Mouse (Mus musculus) gastrocnemius, postnatal 36 days (tissue): Measurements from ENCODE around the gene Gm49380. TPM values are rescaled to one million over a fixed set of nuclear protein-coding genes. Genes with fewer than 3 reads are reported as not detected.

Experiments
- DNase-seq, 2 experiments: peaks; one replicate each; pipeline ENCODE4 v3.0.0; 2022
- intact Hi-C: fragments of 180-260 bp; cut with DNase I; formaldehyde crosslinking; loops from one replicate; pipeline ENCODE4 v1.15.1; 2025
- total RNA-seq, 2 experiments: library from RNA; stranded (reverse); gene quantifications; 2 replicates each; pipeline ENCODE4 v1.2.3; 2021

Gene Gm49380
- total RNA-seq, 2 experiments from 2014 or later = 0.57 to 1.3 TPM

- intact Hi-C loops = loop anchor here (1.0 kb wide), 1 partner anchor 23 kb away; no protein-coding TSS in a partner anchor
- DNase-seq = no peak
Observed at GRCm38 (mm10) chr9:44031946-44032345, 81.4 kb downstream of the Gm49380 start.

DNA sequence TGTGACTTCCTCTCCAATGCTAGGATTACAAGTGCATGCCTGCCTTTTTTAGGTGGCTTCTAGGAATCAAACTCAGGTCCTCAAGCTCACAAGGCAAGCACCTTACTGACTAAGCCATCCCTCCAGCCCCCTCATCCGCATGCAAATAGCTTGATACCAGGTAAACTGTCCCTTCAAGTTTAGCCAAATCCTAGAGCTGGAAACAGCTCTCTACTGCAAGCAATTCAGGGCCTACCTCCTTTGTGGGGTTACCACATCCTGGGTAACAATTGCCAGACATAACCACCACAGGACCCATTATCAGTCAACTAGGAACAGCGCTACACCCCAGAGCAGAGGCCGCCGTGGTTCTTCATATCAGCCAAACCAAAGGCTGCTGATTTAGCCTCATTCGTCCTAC lies 82.2 kb downstream of the Gm49380 start:
- DNase-seq = no peak
- intact Hi-C loops = no loop called here

DNA sequence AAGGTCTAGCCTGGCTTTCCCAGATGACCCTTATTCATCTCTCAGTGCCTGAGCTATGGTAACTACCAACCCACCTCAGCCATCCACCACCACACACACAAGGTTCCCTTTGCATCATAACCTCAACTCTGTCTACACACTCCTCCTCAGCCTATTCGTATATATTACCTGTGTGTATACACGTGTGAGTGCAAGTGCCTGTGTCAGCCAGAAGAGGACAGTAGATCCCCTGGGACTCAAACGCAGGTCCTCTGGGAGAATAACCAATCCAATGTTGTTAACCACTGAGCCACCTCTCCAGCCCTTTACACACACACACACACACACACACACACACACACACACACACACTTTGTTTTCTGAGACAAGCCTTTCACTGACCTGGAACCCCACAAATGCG lies 82.7 kb downstream of the Gm49380 start:
- intact Hi-C loops = no loop called here
- DNase-seq = no peak

GRCm38 (mm10) chr9:44029580-44030236 lies 83.6 kb downstream of the Gm49380 start:
- intact Hi-C loops = no loop called here
- DNase-seq = no peak

DNA sequence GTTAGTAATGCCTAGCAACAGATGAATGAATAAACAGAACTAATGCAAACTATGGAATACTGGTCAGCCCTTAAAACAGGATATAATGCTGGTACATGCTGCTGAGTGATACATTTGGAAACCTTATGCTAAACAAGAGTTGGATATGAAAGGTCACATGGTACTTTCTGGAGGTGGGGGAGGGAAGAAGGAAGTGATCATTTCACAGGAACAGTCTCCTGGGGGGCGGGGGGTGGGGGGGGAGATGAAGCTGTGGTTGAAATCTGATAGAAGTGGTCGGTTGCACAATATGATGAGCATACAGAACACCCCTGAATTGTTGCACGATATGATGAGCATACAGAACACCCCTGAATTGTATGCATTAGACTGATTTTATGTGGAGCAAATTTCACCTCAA lies 89.2 kb downstream of the Gm49380 start:
- intact Hi-C loops = no loop called here
- DNase-seq = no peak

DNA sequence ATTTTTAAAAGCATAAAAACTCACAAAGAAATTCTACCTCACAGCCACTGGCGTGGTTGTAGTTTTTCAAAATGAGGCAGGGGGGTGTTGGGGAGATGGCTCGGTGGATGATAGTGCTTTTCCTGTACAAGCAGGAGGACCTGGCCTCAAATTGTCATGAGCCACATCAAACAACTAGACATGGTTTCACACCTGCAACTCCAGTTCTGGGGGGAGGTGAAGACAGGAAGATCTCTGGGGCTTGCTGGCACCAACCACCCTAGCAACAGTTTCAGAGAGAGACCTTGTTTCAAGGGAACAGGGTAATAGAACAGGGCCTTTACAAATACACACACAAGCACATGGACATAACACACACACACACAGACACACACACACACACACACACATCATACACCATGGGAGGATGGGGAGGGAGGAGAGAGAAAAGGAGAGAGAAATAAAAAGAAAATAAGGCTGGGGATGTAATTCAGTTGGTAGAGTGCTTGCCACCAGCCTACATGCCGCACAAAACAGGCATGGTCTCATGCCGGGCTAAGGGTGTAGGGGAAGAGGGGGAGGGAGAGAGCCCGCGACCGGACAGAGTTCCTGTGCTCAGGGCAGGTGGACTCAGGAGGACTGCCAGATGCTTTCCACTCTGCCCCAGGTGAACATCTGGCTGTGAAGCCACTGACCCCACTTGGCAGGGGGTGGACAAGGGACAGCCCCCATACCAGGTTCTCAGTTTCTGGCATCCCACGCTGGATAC lies 91.0 kb downstream of the Gm49380 start:
- no peak for DNase-seq
- intact Hi-C loops = no loop called here

DNA sequence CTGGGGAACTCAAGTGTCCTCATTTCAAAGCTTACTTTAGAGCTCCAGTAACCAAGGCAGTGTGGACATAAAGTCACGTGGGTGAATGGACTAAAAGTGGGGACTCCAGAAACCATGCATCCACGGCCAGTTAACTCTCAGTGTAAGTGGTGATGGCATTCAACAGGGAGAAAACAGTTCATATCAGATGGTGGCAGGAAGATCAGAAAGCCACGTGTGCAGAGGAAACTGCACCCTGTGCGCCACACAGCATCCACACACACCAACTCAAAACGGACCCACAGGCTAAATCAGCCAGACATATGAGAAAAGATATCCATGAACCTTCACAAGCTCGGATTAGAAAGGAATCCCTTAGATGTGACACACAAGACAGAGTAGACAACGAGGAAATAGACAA lies 93.3 kb downstream of the Gm49380 start:
- intact Hi-C loops = no loop called here
- DNase-seq = no peak

GRCm38 (mm10) chr9:44017846-44018245 lies 95.5 kb downstream of the Gm49380 start:
- intact Hi-C loops = no loop called here
- DNase-seq = no peak

Other genes with a start within 250 kb of the Gm49380 start
- gene Thy1, start 70.1 kb downstream of the Gm49380 start, total RNA-seq = 10 to 100 TPM; 13.2 to 18.7 TPM
- gene Usp2, start 46.5 kb downstream of the Gm49380 start, total RNA-seq = 100 to 1,000 TPM; 236 to 254 TPM
- gene Mfrp, start 11.8 kb downstream of the Gm49380 start, total RNA-seq = not detected
- gene C1qtnf5, start 6.3 kb downstream of the Gm49380 start, total RNA-seq = 1 to 10 TPM; 6.7 to 9.6 TPM
- gene Rnf26, start within 50 bp of the Gm49380 start, total RNA-seq = 1 to 10 TPM; 2.1 to 3.6 TPM
- gene Mcam, start 21.0 kb upstream of the Gm49380 start, total RNA-seq = 10 to 100 TPM; 24.2 to 31.2 TPM
- 10 to 100 TPM in 1 of 2 experiments, 1 to 10 TPM in 1; 7.8 to 10.4 TPM for gene Cbl, start 120.5 kb upstream of the Gm49380 start, total RNA-seq
- not detected for gene Ccdc153, start 127.2 kb upstream of the Gm49380 start, total RNA-seq
- gene Pdzd3, start 138.0 kb upstream of the Gm49380 start, total RNA-seq = 1 to 10 TPM in 1 of 2 experiments, under 1 TPM in 1; 0.44 to 1.4 TPM
- gene Nlrx1, start 155.1 kb upstream of the Gm49380 start, total RNA-seq = 10 to 100 TPM; 22.4 to 22.6 TPM
- under 1 TPM; 0.48 to 0.74 TPM for gene Abcg4, start 175.1 kb upstream of the Gm49380 start, total RNA-seq
- gene Hinfp, start 192.2 kb upstream of the Gm49380 start, total RNA-seq = 1 to 10 TPM; 4.9 to 6.0 TPM
- 10 to 100 TPM; 12.8 to 14.2 TPM for gene C2cd2l, start 206.8 kb upstream of the Gm49380 start, total RNA-seq
- 10 to 100 TPM; 11.9 to 12.7 TPM for gene Dpagt1, start 212.5 kb upstream of the Gm49380 start, total RNA-seq
- 10 to 100 TPM in 1 of 2 experiments, 1 to 10 TPM in 1; 10.0 to 12.9 TPM for gene H2afx, start 221.2 kb upstream of the Gm49380 start, total RNA-seq
- 10 to 100 TPM; 19.7 to 21.2 TPM for gene Hmbs, start 230.7 kb upstream of the Gm49380 start, total RNA-seq
- 10 to 100 TPM; 15.4 to 16.2 TPM for gene Vps11, start 248.2 kb upstream of the Gm49380 start, total RNA-seq